Mouse (Mus musculus): ENCODE measurements around the gene Cacul1. TPM values are rescaled to one million over a fixed set of nuclear protein-coding genes. Genes with fewer than 3 reads are reported as not detected.

Gene Cacul1
- polyA plus RNA-seq, 1 experiment from 2014 or later, result 34.6 TPM

DNA sequence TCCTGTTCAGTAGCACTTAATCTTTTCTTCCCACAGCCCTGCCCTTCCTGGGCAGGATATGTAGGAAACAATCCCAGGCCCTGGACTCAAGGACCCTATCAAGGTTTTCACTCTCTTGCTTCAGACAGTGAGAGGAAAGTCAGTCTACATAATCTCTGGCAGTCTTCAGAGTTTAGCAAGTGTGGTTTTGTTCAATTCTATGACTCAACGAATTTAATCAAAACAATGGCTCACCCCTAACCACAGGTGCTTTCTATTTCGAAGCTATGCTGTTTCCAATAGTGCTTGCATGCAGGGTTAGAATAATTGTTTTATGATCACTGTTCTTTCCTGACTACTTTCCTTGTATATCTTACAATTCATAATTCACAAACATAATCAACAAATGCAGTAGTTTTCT is 103.0 kb downstream of the Cacul1 start:
- 64% methylated on average over 2 of the region's 2 CpGs for WGBS
- H3K27ac ChIP-seq (ENCODE audit: low read depth, low read length), result no peak overlapping the region
- H3K4me1 ChIP-seq (ENCODE audit: control insufficient read depth, insufficient read depth, low read length), result no peaks in the 10 kb centered on the region
- H3K27me3 ChIP-seq (ENCODE audit: control insufficient read depth, insufficient read depth, low read length), result no peaks in the 10 kb centered on the region
- no peak for ATAC-seq (ENCODE audit: low FRiP score)
- no peak overlapping the region for H3K4me3 ChIP-seq (ENCODE audit: low read depth, low read length)
- H3K36me3 ChIP-seq (ENCODE audit: control insufficient read depth, insufficient read depth, low read length), result no peaks in the 10 kb centered on the region
- H3K9me3 ChIP-seq (ENCODE audit: control insufficient read depth, low read length), result no peaks in the 10 kb centered on the region
- H3K9ac ChIP-seq (ENCODE audit: low read length), result no peak overlapping the region
- no peak for DNase-seq (ENCODE audit: low spot score, missing footprints)
- no peak overlapping the region for H3K4me2 ChIP-seq

Small RNA genes lying within 50 kb of the gene (microRNA-seq; reads per million reads assigned to microRNA genes)
- not detected for gene Gm25238

Other genes starting within 250 kb of the Cacul1 start
- gene Prlhr, start 112.7 kb downstream of the Cacul1 start, polyA plus RNA-seq (2014; fragmentation: Nextera tagmentation; extraction: Ambion mirVana), result not detected in 2 replicates
- 3.9 and 4.6 TPM in 2 replicates for gene Nanos1, start 175.0 kb upstream of the Cacul1 start, polyA plus RNA-seq (2014; fragmentation: Nextera tagmentation; extraction: Ambion mirVana)
- gene Eif3a, start 209.6 kb upstream of the Cacul1 start, polyA plus RNA-seq (2014; fragmentation: Nextera tagmentation; extraction: Ambion mirVana), result 164 and 171 TPM in 2 replicates
- gene Fam45a, start 230.6 kb upstream of the Cacul1 start, polyA plus RNA-seq (2014; fragmentation: Nextera tagmentation; extraction: Ambion mirVana), result 44.1 and 45.7 TPM in 2 replicates

Measured in midbrain, embryonic 11.5 days (tissue).